Mouse (Mus musculus) embryonic facial prominence, embryonic 13.5 days (tissue): Measurements from ENCODE around the gene Aadacl4. TPM values are rescaled to one million over a fixed set of nuclear protein-coding genes. Genes with fewer than 3 reads are reported as not detected.
"Not testable (repeated sequence)": the region's sequence is repeated elsewhere in the genome, so short reads cannot be mapped to it uniquely, and the experiment has no call there.

Experiments used
- ATAC-seq: fragments of 200-750 bp; cut with Nextera tagmentation; 2 replicates; pipeline ENCODE4 v1.8.0; 2017; ENCODE audit warnings: low read depth; ENCODE audit not compliant: insufficient number of reproducible peaks, insufficient read depth, low FRiP score, low TSS enrichment
- H3K27ac ChIP-seq: fragments of 300-500 bp; sonication (generic); 2 replicates; pipeline ENCODE4 v1.5.1; 2015; ENCODE audit warnings: moderate library complexity, mild to moderate bottlenecking, inconsistent platforms
- H3K27me3 ChIP-seq: fragments of 300-500 bp; sonication (generic); 2 replicates; pipeline ENCODE4 v1.6.1; 2015; ENCODE audit warnings: mild to moderate bottlenecking, inconsistent platforms
- H3K36me3 ChIP-seq: fragments of 300-500 bp; sonication (generic); 2 replicates; pipeline ENCODE4 v1.6.1; 2015; ENCODE audit warnings: mild to moderate bottlenecking, inconsistent platforms
- H3K4me1 ChIP-seq: fragments of 300-500 bp; sonication (generic); 2 replicates; pipeline ENCODE4 v1.6.1; 2015; ENCODE audit warnings: inconsistent platforms
- H3K4me2 ChIP-seq: fragments of 300-500 bp; sonication (generic); 2 replicates; pipeline ENCODE4 v1.6.1; 2015; ENCODE audit warnings: moderate library complexity, mild to moderate bottlenecking, inconsistent platforms
- H3K4me3 ChIP-seq: fragments of 300-500 bp; sonication (generic); 2 replicates; pipeline ENCODE4 v1.5.1; 2015; ENCODE audit warnings: mild to moderate bottlenecking, inconsistent platforms
- H3K9ac ChIP-seq: fragments of 300-500 bp; sonication (generic); 2 replicates; pipeline ENCODE4 v1.6.1; 2015; ENCODE audit warnings: mild to moderate bottlenecking, inconsistent platforms
- H3K9me3 ChIP-seq: fragments of 300-500 bp; sonication (generic); 2 replicates; pipeline ENCODE4 v1.6.1; 2016; ENCODE audit warnings: inconsistent platforms
- WGBS: fragments of 180-500 bp; shearing (Covaris S2); methylation state at CpG from one replicate; pipeline ENCODE4 v1.1.7; 2015; ENCODE audit warnings: mixed read lengths; 5-methylcytosine and 5-hydroxymethylcytosine counted together
- polyA plus RNA-seq: library from polyadenylated mRNA; unstranded; fragments of >200 nt; fragmentation: Nextera tagmentation; extraction: Ambion mirVana; gene quantifications from 2 replicates; pipeline ENCODE4 v1.2.1, GENCODE M21; 2015

Aadacl4 gene
- polyA plus RNA-seq = not detected in 2 replicates

- Histone ChIP-seq H3K27me3 (no peaks in the 10 kb centered on the region), H3K9me3 (peaks cover 9% of the 10 kb centered on the region), H3K9ac (no peak within 1 kb of the TSS), H3K36me3 (no peaks in the 10 kb centered on the region), H3K4me3 (no peak within 1 kb of the TSS), H3K4me2 (no peak within 1 kb of the TSS), H3K27ac (no peak within 1 kb of the TSS), H3K4me1 (no peaks in the 10 kb centered on the region)
- ATAC-seq = no peak
- 48% methylated on average over 1 of the region's 1 CpGs for WGBS
Measured at GRCm38 (mm10) chr4:144613407-144613806, at the start of gene Aadacl4. TSS of gene Aadacl4 (plus strand) at chr4:144613707.

GRCm38 (mm10) chr4:144565034-144565433, 48.5 kb upstream of the Aadacl4 start, which contains the start of gene Gm13124:
TSS of gene Gm13124 (minus strand) at chr4:144565134.
- 88% methylated on average over 1 of the region's 1 CpGs for WGBS
- H3K27ac ChIP-seq = no peak within 1 kb of the TSS
- H3K4me3 ChIP-seq = no peak within 1 kb of the TSS
- H3K36me3 ChIP-seq = no peaks in the 10 kb centered on the region
- H3K9me3 ChIP-seq = 0 out of 2 replicates have a peak, but pooled peaks cover 10% of the 10 kb centered on the region
- no peaks in the 10 kb centered on the region for H3K4me1 ChIP-seq
- no peaks in the 10 kb centered on the region for H3K27me3 ChIP-seq
- H3K4me2 ChIP-seq = no peak within 1 kb of the TSS
- no peak within 1 kb of the TSS for H3K9ac ChIP-seq
- no peak for ATAC-seq

DNA sequence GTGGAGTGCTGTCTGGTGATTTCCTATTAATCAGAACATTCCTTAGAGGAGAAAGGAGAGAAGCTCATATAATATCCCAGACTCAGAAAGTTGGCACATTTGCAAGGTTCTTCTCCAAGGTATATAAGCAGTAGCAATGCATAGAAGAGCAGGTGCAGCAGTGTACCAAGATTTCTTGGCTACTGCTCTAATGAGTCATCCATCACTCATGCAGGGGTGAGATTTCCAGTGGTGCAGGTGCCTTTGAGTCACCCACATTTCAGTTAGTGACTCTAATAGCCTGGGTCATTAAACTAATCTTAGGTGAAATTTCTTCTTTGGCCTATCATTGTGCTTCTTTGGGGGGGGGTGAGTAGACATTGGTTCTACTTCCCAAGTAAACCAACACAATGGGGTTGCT, 45.8 kb upstream of the Aadacl4 start:
- Histone ChIP-seq H3K9ac (no peak overlapping the region), H3K9me3 (0 out of 2 replicates have a peak, but pooled peaks cover 9% of the 10 kb centered on the region), H3K4me1 (no peaks in the 10 kb centered on the region)

GRCm38 (mm10) chr4:144586207-144586606, 27.3 kb upstream of the Aadacl4 start:
- H3K9me3 ChIP-seq = peaks cover 15% of the 10 kb centered on the region; the same call in 1 of the 2 replicates
- H3K27ac ChIP-seq, H3K4me2 ChIP-seq, H3K36me3 ChIP-seq, H3K4me1 ChIP-seq, H3K27me3 ChIP-seq, ATAC-seq, H3K4me3 ChIP-seq, H3K9ac ChIP-seq: not testable (repeated sequence)
- 85% methylated on average over 12 of the region's 16 CpGs for WGBS

More for the DNA sequence above, 45.8 kb upstream of the Aadacl4 start:
- Histone ChIP-seq H3K36me3 (no peaks in the 10 kb centered on the region), H3K4me3 (no peak overlapping the region), H3K27me3 (no peaks in the 10 kb centered on the region), H3K4me2 (no peak overlapping the region), H3K27ac (no peak overlapping the region)
- ATAC-seq = no peak

DNA sequence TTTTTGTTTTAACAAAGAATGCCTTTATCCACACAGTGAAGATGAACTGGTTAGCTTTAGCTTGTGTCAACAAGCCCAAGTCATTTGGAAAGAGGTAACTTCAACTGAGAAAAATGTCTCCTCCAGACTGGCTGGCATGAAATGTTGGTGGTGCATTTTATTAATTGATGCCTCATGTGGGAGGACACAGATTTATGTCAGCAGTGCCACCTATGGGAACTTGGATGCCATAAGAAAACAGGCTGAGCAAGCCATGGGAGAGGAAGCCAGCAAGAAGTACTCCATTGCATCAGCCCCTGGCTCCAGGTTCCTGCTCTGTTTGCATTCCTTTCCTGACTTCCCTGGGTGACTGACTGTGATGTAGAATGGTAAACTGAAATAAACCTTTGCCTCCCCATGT, 20.7 kb upstream of the Aadacl4 start:
- peaks cover 22% of the 10 kb centered on the region for H3K9me3 ChIP-seq
- no peak for ATAC-seq

GRCm38 (mm10) chr4:144614586-144614985, 1.1 kb downstream of the Aadacl4 start:
- no peak for ATAC-seq
- Histone ChIP-seq H3K27ac (no peak overlapping the region), H3K4me1 (no peaks in the 10 kb centered on the region), H3K27me3 (no peaks in the 10 kb centered on the region), H3K9ac (no peak overlapping the region), H3K36me3 (no peaks in the 10 kb centered on the region), H3K4me3 (no peak overlapping the region), H3K4me2 (no peak overlapping the region), H3K9me3 (peaks cover 9% of the 10 kb centered on the region)
- 67% methylated on average over 1 of the region's 1 CpGs for WGBS

More for the DNA sequence above, 20.7 kb upstream of the Aadacl4 start:
- H3K27ac ChIP-seq = no peak overlapping the region
- H3K36me3 ChIP-seq = no peaks in the 10 kb centered on the region
- H3K27me3 ChIP-seq = no peaks in the 10 kb centered on the region
- H3K4me1 ChIP-seq = no peaks in the 10 kb centered on the region
- no peak overlapping the region for H3K4me2 ChIP-seq
- no peak overlapping the region for H3K9ac ChIP-seq
- H3K4me3 ChIP-seq = no peak overlapping the region

GRCm38 (mm10) chr4:144638263-144638662, 24.8 kb downstream of the Aadacl4 start:
- no peak overlapping the region for H3K4me3 ChIP-seq
- no peaks in the 10 kb centered on the region for H3K36me3 ChIP-seq
- no peaks in the 10 kb centered on the region for H3K4me1 ChIP-seq
- peaks cover 13% of the 10 kb centered on the region; the same call in 1 of the 2 replicates for H3K9me3 ChIP-seq
- no peak overlapping the region for H3K9ac ChIP-seq
- ATAC-seq = no peak
- H3K27me3 ChIP-seq = no peaks in the 10 kb centered on the region
- H3K27ac ChIP-seq = no peak overlapping the region
- no peak overlapping the region for H3K4me2 ChIP-seq

Other genes with a start within 250 kb of the Aadacl4 start
- gene Pramef20, start 235.8 kb upstream of the Aadacl4 start, polyA plus RNA-seq = not detected in 2 replicates
- gene Pramef12, start 205.2 kb upstream of the Aadacl4 start, polyA plus RNA-seq = 0.44 and 0.58 TPM in 2 replicates
- gene 1700012P22Rik, start 174.9 kb upstream of the Aadacl4 start, polyA plus RNA-seq = not detected in 2 replicates
- not detected in 2 replicates for gene Gm9944, start 160.4 kb upstream of the Aadacl4 start, polyA plus RNA-seq
- gene Aadacl3, start 150.0 kb upstream of the Aadacl4 start, polyA plus RNA-seq = not detected in 2 replicates
- not detected in 2 replicates for gene 9430007A20Rik, start 93.9 kb upstream of the Aadacl4 start, polyA plus RNA-seq
- gene Gm13124, start 48.6 kb upstream of the Aadacl4 start, polyA plus RNA-seq = not detected in 2 replicates
- gene Gm436, start 72.7 kb downstream of the Aadacl4 start, polyA plus RNA-seq = not detected in 2 replicates
- not detected in 2 replicates for gene Gm13178, start 107.7 kb downstream of the Aadacl4 start, polyA plus RNA-seq
- gene Gm438, start 172.9 kb downstream of the Aadacl4 start, polyA plus RNA-seq = not detected in 2 replicates